Mouse (Mus musculus) urinary bladder, adult 2 months (tissue): ENCODE measurements around the gene Setx. TPM values are rescaled to one million over a fixed set of nuclear protein-coding genes. Genes with fewer than 3 reads are reported as not detected.

Experiments
- DNase-seq: peaks from one replicate; pipeline ENCODE4 v3.0.0; 2022; ENCODE audit warnings: low spot score
- polyA plus RNA-seq: library from polyadenylated mRNA; depleted of rRNA; stranded (reverse); fragments of >200 nt; gene quantifications from 2 replicates; pipeline ENCODE4 v1.2.3, GENCODE M21; 2012

Gene Setx
- polyA plus RNA-seq, 1 experiment = 6.8 TPM

DNA sequence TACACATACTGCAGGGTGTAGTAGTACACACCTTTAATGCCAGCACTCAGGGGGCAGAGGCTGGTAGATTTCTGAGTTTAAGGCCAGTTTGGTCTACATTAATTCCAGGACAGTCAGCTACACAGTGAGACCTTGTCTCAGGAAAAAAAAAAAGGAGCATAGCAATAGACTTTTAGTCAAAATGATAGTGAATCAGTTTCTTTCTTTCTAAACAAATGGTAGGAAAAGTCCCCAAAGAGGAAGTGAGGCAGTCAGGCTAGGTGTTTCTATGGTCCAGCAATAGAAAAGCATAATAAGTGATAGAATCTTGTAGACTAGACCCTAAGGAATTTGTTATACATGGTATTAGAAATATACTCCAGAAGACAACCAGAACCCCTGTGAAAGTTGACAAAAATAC, 11.2 kb downstream of the Setx start:
- no peak for DNase-seq

GRCm38 (mm10) chr2:29151941-29152340, 28.0 kb downstream of the Setx start:
- no peak for DNase-seq

- DNase-seq = no peak
Observed at GRCm38 (mm10) chr2:29168067-29168466, 44.1 kb downstream of the Setx start.

GRCm38 (mm10) chr2:29174887-29175286, 50.9 kb downstream of the Setx start:
- no peak for DNase-seq

- no peak for DNase-seq
Observed at GRCm38 (mm10) chr2:29179810-29180209, 55.8 kb downstream of the Setx start.

- no peak for DNase-seq
Observed at GRCm38 (mm10) chr2:29181111-29181510, 57.1 kb downstream of the Setx start.

GRCm38 (mm10) chr2:29183266-29183924, 59.4 kb downstream of the Setx start:
- DNase-seq = no peak

- no peak for DNase-seq
Observed at GRCm38 (mm10) chr2:29186209-29186608, 62.2 kb downstream of the Setx start.

- no peak for DNase-seq
Observed at GRCm38 (mm10) chr2:29190392-29190791, 66.4 kb downstream of the Setx start.

GRCm38 (mm10) chr2:29191216-29192215, 67.5 kb downstream of the Setx start:
- no peak for DNase-seq

DNA sequence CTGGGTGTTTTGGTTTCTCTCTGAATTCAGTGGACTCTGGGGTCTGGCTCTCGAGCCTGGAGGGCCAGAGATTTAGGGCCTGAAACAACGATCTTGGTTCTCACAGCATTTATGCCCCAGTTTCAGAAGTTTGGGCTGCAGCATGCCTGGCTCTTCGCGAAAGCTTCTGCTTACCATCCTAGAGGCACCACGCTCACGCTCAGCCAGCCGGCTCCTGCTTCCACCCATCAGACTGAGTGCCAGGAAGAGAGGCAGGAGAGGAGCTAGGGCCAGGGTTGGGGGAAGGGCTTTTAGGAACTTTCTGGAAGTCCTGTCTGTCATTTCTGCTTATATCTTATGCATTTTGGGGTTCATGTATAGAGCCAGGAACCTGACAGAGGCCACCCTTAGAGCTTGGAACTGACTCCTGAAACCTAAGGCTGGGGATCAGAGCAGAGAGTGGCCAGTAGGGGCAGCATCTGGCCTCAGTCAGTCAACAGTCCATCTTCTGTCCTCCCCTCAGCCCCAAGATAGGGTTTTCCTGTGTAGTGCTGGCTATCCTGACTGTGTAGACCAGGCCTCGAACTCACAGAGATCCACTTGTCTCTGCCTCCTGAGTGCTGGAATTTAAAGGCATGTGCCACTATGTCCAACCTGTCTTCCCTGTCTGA, 68.8 kb downstream of the Setx start:
- no peak for DNase-seq

GRCm38 (mm10) chr2:29193819-29194546, 70.0 kb downstream of the Setx start:
- no peak for DNase-seq

DNA sequence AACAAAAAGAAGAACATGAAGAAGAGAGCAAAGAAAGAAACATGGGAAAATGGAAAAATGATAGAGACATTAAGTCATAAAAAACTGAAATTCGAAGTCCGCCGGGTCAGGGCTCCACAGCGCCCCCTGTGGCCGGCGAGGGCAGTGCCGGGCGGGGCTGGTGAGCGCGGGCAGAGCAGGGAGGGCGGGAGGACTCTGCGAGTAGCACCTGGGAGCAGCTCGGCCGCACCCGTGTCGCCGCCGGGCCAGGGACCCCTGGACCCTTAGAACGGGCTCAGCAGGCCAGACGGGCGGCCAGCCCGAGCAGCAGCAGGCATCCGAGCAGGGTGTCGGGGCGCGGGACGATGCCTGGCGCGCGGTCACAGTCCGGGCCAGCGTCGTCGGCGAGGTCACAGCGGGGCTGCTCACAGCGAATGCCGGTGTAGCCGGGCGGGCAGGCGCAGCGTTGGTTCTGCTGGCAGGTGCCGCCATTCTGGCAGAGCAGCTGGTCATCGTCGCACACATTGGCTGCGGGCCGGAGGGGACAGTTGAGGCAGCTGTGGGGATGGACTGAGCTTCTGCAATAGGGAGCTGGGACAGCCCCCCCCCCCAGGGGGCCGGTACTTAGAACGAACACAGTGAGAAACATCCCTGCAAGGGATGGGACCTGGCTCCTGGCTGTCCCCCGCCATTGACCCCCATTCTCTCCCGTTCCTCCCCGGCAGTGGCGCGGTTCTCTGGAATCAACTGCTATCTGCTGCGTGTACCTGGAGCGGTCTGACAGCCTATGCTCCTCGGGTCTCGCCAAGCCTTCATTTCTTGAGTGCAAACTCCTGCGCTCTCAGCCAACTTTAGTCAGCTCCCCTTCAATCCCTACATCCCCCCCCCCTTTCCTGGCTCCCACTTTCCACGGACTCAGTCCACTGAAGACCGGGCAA, 70.8 kb downstream of the Setx start:
- peak; percentile 76 for DNase-seq

- DNase-seq = no peak
Observed at GRCm38 (mm10) chr2:29196844-29197243, 72.9 kb downstream of the Setx start.

GRCm38 (mm10) chr2:29198446-29198845, 74.5 kb downstream of the Setx start:
- no peak for DNase-seq

- no peak for DNase-seq
Observed at GRCm38 (mm10) chr2:29199909-29200308, 75.9 kb downstream of the Setx start.

DNA sequence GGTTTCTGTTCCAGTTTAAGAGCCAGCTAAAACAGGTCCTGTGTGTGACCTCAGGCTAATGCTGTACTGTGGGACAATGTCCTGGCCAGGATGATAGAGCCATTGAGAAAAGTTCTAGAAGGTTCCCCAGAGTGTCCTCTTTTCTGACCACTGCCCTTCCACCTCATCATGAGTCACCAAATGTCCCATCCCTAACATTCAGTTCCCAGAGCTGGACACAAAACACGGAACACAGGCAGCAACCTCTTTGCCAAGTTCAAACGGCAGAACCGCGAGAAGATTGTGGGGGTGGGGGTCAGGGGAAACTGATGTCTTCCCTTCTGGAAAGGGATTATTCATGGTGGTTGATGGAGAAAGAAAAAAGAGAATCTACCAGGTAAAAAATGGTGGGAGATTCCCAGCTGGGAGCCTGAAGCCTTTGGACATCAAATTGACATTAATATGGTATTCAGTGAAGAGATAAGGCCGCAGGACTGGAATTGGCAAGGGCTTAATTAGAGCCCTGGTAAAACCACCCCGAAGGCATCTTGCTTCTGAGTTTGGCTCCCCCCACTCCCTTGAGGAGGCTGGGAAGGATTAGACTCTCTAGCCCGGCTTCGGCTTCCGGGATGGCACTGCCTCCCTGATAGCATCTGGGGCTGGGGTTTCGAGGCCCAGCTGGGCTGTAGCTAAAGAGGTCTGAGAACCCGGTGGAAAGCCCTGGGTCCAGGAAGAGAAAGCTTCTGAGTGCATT, 77.4 kb downstream of the Setx start:
- no peak for DNase-seq

DNA sequence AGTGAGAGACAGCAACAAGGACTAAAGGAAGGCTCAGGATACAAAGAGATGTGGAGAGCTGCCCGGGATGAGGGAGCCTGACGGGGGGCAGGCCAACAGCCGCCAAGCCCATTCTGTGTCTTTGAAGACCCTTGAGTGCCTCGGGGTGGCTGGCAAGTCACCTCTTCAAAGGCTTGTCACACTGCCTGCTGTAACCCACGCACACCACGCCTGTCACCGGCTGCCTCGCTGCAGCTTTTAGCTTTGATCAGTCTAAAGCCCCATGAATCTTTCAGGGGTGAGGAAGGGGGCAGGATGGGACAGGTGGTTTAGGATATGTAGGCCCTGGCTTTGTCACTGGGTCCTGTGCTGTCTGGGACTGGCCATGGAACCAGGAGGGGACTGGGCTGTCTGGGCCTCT, 82.2 kb downstream of the Setx start:
- DNase-seq = no peak

GRCm38 (mm10) chr2:29216286-29217012, 92.5 kb downstream of the Setx start:
- no peak for DNase-seq
